In genomic region chr14:12199956-12200950, GRCm38 (mm10) we compare ENCODE assay signal across 9 mouse cellular contexts.
DNase-seq lines count a peak whose midpoint lies in the region; ATAC-seq lines count a peak whose summit lies in the region.
"Had no signal": no experiment of that assay in that cellular context is flagged by ENCODE, and none has a peak within 500 bp of the region (broad histone marks: within the 10 kb centered on the region; RNA-seq: fewer than 3 reads in every experiment).

No protein-coding gene starts in this region.

- H3K9me3 ChIP-seq in heart, embryonic 11.5 days (replicated peaks; ENCODE audit: control insufficient read depth, low read length): no peaks in the 10 kb centered on the region
- no peaks in the 10 kb centered on the region for H3K9me3 ChIP-seq in forebrain, embryonic 12.5 days
- no peaks in the 10 kb centered on the region for H3K9me3 ChIP-seq in neural tube, embryonic 12.5 days

- H3K27me3 ChIP-seq in heart, embryonic 11.5 days (ENCODE audit: control insufficient read depth, insufficient read depth, low read length): no peaks in the 10 kb centered on the region
- no peaks in the 10 kb centered on the region for H3K27me3 ChIP-seq in forebrain, embryonic 12.5 days
- no peaks in the 10 kb centered on the region for H3K27me3 ChIP-seq in neural tube, embryonic 12.5 days (replicated peaks)

- no peaks in the 10 kb centered on the region for H3K36me3 ChIP-seq in heart, embryonic 11.5 days (ENCODE audit: control insufficient read depth, insufficient read depth, low read length)
- no peaks in the 10 kb centered on the region for H3K36me3 ChIP-seq in forebrain, embryonic 12.5 days (replicated peaks)
- H3K36me3 ChIP-seq in neural tube, embryonic 12.5 days: no peaks in the 10 kb centered on the region

- H3K4me3 ChIP-seq in heart, embryonic 11.5 days (ENCODE audit: low read depth, low read length): no peak overlapping the region
- no peak overlapping the region for H3K4me3 ChIP-seq in forebrain, embryonic 12.5 days (replicated peaks)
- H3K4me3 ChIP-seq in neural tube, embryonic 12.5 days: no peak overlapping the region

- no peak overlapping the region for H3K27ac ChIP-seq in heart, embryonic 11.5 days (ENCODE audit: low read depth, low read length)
- H3K27ac ChIP-seq in forebrain, embryonic 12.5 days: peak overlapping the region; percentile 43; the same call in 1 of the 2 replicates
- no peak overlapping the region; the same call in 1 of the 2 replicates for H3K27ac ChIP-seq in neural tube, embryonic 12.5 days

- H3K4me1 ChIP-seq in heart, embryonic 11.5 days (ENCODE audit: control insufficient read depth, insufficient read depth, low read length): no peaks in the 10 kb centered on the region
- H3K4me1 ChIP-seq in forebrain, embryonic 12.5 days: peaks cover 36% of the 10 kb centered on the region
- H3K4me1 ChIP-seq in neural tube, embryonic 12.5 days: no peaks in the 10 kb centered on the region; the same call in 1 of the 2 replicates

- DNase-seq in heart, adult 18-20 months: peak; percentile 2 to 12
- DNase-seq in kidney, adult 8-10 months: peak; percentile 33 to 41
- DNase-seq in embryo, embryonic 9.5 days (ENCODE audit: extremely low spot score): no peak
- no peak for DNase-seq in ovary, postnatal 36 days (ENCODE audit: low spot score)
- DNase-seq in frontal cortex, postnatal 36 days (ENCODE audit: low spot score in 2 of 2): no peak
- DNase-seq: lung, adult 2 months had no signal

- no peak overlapping the region for H3K9ac ChIP-seq in heart, embryonic 11.5 days (ENCODE audit: low read depth, low read length)
- no peak overlapping the region for H3K9ac ChIP-seq in forebrain, embryonic 12.5 days
- H3K9ac ChIP-seq in neural tube, embryonic 12.5 days: no peak overlapping the region

- no peak overlapping the region for H3K4me2 ChIP-seq in heart, embryonic 11.5 days
- H3K4me2 ChIP-seq in forebrain, embryonic 12.5 days: no peak overlapping the region
- H3K4me2 ChIP-seq in neural tube, embryonic 12.5 days (replicated peaks): no peak overlapping the region

- no peak for ATAC-seq in heart, embryonic 11.5 days (replicated peaks; ENCODE audit: insufficient number of reproducible peaks, low FRiP score, low TSS enrichment)
- peak; percentile 67; the same call in 1 of the 2 replicates for ATAC-seq in forebrain, embryonic 12.5 days (ENCODE audit: low FRiP score)
- peak; percentile 82 for ATAC-seq in neural tube, embryonic 12.5 days (ENCODE audit: low FRiP score, low read depth)

- WGBS in heart, embryonic 11.5 days (ENCODE audit: insufficient replicate concordance): 69% methylated on average over 13 of the region's 13 CpGs
- 70% methylated on average over 13 of the region's 13 CpGs for WGBS in forebrain, embryonic 12.5 days
- WGBS in neural tube, embryonic 12.5 days: 54% methylated on average over 13 of the region's 13 CpGs

Comparison
In these comparisons a context has a peak if more than half of its experiments do, and no peak if none do; other contexts are left out.
1. DNase-seq: peak in heart, adult 18-20 months (2 of 2) and kidney, adult 8-10 months (2 of 2); none in embryo, embryonic 9.5 days (single experiment), ovary, postnatal 36 days (single experiment) and frontal cortex, postnatal 36 days (0 of 2).